Mouse (Mus musculus) kidney, postnatal 25 days (tissue): ENCODE results near the gene Asb1.

Source experiments
- DNase-seq, 2 experiments: peaks; one replicate each; pipeline ENCODE4 v3.0.0; 2021; ENCODE audit warnings: mixed read lengths in 2 of 2

Asb1 gene

DNA sequence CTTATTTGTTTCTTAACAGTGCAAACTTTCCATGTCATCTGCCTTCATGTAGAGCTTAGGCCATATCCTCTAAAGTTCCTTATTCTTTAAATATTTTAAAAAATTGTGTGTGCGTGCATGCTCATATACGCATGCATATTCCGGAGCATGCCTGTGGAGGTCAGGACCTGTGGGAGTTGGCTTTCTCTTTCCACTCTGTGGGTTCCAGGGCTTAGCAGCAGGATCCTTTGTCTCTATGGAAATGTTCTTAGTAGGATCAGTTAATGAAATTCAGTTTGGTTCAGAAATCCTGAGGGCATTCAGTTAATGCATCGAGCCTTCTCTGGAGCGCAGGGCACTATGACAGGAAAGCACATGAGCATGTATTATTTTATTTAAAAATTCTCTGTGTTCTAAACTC is 7.2 kb downstream of the Asb1 start:
- DNase-seq = no peak

DNA sequence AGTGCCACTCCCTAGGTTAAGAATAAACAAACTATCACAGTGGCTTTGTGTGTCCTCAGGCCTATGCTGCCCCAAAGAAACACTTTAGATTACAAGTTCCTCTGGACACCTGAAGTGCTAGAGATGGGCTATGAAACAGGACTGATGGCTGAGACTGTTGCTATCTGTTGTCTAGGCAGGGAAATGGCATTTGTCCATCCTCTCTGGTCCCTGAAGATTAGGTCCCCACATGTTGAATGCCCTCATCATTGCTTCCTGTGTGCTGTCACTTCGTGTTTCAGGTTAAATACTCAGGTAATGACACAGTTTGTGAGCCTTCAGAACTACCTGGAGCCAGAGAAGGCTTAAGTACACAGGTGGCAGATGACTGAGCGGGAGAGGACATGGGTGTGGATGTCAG is 8.7 kb downstream of the Asb1 start:
- DNase-seq = no peak

DNA sequence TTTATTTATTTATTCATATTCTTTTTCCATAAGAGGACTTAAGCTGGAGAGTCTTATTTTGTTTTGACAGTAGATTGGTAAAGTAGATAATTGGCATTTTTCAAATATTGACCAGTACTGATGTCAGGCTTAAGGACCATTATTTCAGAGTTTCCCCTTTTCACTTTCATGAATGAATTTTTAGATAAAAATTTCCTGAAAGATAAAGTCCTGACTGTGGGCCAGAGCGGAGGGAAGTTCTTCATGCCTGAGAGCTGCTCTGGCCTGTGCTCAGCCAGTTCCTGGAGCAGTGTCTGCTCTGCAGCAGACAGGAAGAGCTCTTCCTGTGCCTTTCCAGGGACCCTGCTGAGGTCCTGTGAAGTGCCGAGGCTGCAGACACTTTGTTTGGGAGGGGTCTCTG is 16.8 kb downstream of the Asb1 start:
- DNase-seq = no peak

DNA sequence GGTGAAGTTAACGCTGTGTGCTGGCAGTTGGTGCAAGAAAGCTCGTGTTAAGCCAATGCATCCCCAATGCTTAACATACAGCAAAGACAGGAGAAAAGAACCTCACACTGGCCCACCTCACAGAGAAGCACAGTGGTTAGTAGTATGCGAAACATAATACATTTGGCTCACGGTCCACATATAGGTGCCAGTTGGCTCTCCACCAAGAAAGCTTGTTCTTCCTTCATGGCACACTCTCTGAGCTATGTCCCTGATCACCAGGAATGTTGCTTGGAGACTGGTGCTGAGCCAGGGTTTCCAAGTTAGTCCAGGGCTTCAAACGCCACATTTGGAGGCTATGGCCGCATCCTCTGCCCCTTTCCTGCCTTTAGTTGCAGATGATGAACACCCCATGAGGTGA is 20.9 kb downstream of the Asb1 start:
- peak in 1 of 2 experiments; percentile 17 for DNase-seq

DNA sequence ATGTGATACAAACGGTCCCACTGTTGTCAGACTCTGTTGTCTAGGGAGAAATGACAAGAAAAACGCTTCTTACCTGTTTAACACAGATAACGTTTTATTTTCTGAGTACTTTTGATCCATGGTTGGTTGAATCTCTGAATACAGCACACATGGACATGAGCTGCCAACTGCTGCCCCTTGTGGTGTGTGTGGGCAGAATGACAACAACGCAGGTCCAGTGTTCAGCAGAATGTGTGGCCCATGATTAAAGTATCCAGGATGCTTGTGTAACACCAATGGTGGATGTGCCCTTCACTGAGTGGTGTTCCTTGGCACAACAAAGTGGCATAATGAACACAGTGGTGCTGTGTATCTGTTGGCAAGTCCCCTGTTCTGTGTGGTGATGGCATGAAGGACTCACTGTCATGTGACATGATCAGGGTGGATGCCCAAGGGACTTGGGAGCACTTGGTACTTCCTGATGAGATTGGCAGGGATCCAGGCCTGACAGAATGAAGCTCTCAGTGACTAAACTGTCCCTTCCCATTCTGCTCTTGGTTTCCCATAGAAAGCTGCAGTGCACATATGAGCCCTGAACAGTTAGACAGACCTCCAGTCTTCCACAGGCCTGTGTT is 22.7 kb downstream of the Asb1 start:
- peak in 1 of 2 experiments; percentile 38 for DNase-seq

DNA sequence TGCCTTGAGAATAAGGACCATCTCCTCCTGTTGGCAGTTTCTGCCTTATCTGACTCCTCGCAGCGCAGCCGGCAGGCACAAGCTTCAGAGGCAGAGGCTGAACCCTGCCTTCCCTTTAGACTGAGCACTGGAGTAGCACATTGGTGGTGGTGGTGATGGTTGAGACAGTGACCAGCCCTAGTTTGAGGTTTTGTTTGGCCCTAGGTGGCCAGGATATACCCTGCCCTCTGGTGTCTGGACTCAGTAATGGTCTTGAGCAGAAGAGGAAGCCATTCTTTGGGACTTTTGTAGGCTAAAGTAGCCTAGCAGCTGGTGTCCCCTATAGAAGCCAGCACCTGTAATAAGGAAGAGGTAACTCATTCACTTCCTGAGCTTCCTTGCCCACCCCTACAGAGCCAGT is 23.7 kb downstream of the Asb1 start:
- peak; percentile 11 to 25 for DNase-seq

DNA sequence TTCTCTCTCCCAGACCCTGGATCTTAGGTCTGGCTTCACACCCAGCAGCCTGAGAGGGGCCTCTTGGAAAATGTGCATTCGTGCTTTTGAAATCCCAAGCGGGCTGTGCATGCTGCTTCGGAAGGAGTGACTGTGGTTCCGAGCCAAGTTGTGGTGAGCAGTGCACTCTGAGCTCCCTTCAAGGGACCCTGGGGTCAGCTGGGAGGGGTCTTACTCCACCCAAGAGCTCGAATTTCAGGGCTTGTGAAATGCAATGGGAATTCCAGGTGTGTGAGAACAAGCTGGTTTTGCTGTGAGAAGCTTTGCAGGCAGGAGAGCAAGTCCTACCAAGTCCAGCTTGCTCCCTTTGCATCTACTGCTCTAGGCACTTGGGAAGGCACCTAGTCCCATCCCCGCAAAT is 24.3 kb downstream of the Asb1 start:
- DNase-seq = peak in 1 of 2 experiments; percentile 29

DNA sequence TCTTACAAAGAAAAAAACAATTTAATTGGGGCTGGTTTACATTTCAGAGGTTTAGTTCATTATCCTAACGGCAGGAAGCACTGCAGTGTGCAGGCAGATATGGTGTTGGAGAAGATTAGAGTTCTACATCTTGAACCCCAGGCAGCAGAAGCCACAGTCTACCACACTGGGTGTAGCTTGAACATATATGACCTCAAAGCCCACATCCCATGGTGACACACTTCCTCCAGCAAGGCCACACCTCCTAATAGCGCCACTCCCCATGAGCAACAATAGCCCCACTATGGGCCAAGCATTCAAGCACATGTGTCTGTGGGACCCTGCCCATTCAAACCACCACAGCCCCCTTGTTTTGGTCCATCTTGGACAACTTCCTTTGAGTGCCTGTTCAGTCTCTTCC is 26.9 kb downstream of the Asb1 start:
- peak in 1 of 2 experiments; percentile 7 for DNase-seq

DNA sequence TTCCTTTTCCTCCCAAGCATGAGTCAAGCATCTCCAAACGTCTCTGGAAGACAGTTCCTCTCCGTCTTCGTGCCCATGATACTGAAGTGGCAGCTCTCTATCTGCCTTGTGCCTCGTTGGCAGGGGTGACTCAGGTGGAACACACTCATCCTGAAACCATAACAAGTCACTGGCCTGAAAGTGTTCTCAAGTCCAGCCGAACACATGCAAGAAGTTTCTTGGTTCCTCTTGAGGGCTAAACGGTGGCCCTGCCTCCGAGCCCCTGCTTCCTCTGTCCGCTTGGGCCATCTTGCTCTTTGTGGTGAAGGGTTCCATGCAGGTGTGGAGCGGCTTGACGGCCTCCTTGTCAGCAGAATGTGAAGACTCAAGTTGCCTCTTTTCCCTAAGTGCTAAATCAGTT is 32.1 kb downstream of the Asb1 start:
- DNase-seq = no peak

DNA sequence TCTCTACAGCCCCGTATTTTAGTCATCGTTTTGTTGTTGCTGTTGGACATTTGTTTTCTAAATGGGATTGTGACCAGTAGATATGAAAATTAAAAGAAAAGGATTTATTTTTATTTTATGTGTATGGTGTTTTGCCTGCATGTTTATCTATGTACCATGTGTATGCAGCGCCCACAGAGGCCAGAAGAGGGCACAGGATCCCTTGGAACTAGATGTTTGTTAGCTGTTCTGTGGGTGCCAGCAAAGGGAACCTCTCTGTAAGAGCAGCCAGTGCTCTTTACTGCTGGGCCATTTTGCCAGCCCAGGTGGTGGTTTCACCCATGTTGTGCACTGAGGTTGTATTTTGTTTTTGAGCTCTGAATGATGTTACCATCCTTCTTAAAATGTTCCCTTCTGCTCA is 33.9 kb downstream of the Asb1 start:
- peak in 1 of 2 experiments; percentile 65 for DNase-seq

DNA sequence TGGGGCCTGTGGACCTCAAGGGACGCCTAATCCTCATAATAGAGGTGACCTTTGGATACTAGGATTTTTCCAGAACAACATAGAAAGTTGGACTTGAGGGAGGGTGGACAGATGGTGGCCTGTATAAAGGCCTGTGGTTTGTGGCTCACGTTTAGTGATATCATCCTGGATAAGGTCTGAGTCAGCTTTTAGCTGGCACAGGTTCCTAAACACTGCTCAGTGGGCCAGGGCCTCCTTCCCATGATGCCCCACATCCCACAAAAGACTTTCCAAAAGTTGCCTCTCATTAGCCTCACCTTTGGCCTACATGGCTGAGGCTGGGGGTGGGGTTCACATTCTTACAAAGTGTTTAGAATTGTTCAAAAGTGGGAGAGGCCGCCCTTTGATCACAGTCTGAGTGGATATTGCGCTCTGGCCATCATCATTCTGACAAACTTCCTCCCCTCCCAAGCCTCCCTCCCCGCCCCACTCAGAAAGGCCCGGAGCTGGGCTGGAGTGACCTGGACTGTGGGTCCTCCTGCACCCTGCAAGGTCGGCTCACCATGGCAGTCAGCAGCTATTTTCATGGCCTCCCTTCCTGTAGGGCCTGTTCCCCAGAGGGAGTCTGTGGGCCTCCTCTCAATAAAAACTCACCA is 37.7 kb downstream of the Asb1 start:
- DNase-seq = no peak

DNA sequence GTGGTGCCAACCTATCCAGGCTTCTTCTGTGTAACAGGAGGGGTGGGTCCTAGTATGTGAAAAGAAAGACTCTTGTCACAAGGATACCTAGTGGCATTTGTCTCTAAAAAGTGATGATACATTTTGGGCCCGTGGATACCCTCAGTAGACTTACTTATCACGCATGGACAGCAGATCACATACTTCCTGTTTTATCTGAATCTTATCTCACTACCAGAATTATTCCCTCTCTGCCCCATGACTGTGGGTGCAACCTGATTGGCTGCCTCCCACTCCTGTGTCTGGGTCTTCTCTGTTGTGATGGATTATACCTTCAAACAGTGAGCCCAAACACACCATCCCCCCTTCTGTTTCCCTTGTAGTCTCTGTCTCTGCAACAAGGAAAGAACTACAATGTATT is 40.2 kb downstream of the Asb1 start:
- DNase-seq = no peak

DNA sequence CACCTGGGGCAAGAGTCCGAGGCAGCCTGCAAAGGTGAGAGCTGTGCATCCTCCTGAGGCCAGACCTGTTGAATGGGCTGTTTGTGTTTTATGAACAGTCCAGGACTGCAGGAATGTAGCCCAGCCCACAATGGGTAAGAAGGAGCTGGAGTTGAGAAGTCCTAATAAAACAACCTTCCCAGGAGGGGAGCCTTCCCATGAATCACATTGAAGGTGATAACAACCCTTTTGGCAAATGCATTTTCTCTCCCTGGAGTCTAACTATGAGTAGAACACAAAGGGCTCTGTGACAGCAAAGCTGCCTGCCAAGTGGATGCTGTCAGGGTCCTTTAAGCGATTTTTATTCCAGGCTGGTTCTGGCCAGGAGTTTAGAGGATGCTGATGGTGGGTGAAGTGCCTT is 40.9 kb downstream of the Asb1 start:
- no peak for DNase-seq

DNA sequence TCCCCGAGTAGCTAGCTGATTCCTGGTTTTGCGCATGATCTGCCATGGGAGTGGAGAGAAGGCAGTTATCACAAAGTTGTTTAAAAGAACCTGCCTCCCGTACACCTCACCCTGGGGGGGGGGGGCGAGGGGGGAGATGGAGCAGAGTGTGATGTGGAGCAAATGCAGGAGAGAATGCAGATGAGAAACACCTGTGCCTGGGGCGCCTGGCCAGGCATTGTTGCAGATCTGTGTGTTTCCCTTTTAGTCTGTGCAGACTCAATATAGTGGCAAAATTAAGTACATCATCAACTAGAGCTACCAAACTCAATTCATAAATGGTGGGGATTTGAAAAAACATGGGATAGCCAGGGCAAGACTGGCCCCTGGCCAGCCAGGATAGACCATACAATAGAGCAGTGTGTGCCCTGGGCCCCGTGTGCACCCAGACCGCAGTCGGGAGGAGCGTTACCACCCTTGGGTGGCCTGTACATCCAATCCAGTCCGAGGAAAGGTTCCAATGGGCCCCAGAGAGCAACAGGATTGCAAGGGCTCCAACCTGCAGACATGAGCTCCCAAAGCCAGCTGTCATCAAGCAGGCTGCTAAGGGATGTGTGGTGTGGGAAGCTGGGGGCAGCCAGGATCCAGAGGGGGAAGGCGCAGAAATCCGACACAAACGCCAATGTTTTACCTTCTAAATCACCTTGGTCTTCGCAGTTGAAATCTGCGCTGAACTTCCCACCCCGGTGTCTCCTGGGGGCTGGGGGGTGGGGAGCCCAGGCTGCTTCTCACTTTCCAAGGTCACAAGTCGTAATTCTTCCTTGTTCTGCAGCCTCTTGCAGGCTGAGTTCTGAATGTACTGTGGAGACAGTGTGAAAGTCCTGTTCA is 44.9 kb downstream of the Asb1 start:
- no peak for DNase-seq

DNA sequence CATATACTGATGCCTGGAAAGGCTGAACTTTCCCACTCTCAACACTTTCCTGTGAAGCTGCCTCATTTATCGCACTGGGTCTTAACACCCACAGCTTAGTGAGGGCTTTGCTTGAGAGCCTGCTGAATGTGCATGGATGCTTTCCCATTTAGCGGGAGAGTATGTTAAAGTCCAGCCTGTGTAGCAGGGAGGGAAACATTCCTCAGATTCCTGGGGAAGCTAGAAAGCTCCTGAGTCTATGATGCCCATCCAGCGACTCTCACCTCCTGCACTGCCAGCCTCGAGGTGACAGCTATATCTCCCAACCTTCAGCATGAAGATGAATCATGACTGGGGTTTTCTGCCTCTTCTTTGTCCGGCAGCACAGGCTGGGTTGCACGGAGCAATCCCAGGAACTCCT is 49.4 kb downstream of the Asb1 start:
- DNase-seq = no peak

DNA sequence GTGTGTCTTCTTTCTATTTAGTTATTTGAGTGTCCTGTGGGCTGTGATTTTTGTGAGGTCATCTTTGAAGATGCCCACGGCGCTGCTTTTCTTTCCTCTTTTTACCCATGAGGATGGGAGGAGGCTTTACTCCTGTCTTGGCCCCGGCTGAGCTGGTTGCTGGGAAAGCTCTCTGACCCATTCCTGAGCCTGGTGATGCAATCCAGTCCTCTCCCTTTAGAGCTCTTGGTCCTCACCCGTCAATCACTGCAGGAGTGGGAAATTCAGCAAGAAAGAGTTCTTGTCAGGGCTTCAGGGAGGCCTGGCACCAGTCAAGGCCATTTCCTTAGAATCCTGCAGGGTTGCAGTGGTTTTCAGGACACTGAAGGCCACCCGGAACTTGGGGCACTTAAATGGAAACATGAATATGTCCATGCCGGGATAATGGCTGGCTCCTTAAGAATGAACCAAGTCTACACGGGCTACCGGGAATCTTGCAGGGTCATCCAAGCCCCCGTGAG is 55.2 kb downstream of the Asb1 start:
- no peak for DNase-seq

DNA sequence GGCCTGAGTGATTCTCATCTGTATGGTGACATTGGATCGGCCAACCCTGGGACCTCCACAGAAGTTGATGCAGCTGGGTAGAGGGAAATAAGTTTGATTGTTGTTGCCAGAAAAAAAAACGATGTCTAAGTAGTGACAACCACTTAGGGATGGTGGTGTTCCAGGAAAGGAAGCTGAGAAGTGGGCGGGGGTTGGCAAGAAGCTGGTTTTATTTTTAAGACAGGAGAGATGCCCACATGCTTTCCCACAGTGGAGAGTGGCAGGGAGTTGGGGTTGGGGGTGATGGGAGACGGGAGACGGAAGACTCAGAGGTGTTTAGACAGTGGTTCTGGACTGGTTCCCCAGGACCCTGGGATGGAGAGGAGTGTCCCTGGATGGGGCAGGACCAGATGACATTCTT is 57.3 kb downstream of the Asb1 start:
- no peak for DNase-seq

DNA sequence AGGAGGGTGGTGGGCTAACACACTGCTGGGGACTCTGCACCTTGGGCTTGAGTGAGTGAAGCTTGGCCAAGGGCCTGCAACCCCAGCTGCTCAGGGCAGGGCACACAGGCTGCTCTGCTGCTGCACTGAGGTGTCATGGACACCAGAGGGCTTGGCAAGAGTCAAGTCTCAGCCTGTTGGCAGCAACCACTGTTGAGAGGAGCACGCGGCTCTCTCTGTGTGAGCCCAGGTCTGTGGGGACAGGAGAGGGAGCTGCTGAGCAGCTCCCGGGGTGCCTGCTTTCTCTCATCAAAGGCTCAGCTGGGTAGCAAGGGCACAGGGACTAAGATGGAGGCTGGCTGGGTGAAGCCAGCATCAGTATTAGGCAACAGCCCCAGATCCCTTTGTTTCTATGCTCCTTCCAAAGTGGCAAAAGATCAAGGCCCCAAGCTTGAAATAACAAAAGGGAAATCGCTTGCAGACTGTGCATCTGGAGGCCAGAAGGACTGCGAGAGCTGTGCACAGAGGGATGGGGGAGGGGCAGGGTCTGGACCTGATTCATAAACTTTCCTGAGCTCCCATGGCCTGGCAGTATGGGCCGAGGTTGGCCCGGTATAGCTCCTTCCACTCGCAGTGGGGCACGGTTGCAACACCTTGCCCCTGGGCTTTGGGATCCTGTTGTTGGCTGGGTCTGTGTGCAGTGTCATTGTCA is 60.5 kb downstream of the Asb1 start:
- DNase-seq = peak; percentile 32 to 57

DNA sequence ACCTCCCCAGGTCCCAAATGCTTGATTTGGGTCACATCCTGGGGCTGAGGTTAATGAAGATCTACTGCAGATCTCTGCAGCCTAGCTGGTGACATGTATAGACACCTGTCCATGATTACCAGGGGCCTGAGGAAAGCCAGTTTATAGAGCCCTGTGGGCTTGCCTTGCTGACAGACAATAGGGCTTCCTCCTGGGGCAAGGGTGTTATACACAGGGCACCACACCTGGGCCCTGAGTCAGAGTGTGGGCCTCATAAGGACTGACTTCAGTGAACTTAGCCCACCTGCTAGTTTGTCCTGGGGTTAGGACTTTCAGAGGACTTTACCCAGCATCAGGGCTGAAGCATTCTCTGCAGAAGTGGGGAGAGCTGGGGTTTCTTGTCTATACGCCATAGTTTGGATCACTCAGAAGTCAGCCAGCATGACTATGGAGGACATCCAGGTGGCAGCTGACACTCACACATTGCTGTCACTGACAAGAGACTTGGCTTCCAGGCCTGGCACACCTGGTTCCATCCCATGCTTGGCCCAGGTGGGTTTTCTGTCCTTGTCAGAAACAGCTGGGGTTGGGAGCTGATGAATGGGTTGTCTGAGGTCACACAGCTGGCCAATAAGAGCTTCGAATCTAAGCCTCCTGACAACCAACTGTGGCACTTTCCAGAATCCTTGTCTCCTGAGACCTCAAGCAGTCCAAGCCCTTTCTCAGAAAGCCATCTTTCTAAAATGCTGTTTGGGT is 61.2 kb downstream of the Asb1 start:
- DNase-seq = no peak

DNA sequence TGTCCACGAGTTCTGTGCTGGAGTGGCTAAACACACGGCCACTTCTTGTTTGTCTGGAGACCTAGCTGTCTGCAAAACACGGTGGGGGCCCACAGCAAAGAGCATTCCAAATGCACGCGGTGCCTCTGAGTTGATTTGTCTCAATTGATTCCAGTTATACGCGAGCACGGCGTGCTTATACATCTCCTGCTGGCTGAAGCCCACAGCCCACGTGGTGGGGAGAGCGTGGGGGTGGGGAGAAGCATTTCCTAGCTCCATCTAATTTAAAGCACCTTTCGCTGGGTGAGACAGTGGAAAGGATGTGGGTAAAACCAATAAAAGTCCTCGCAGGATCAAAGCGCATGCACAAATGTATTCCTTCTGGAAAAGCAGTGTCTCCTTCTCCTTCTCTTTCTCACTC is 65.3 kb downstream of the Asb1 start:
- DNase-seq = no peak

DNA sequence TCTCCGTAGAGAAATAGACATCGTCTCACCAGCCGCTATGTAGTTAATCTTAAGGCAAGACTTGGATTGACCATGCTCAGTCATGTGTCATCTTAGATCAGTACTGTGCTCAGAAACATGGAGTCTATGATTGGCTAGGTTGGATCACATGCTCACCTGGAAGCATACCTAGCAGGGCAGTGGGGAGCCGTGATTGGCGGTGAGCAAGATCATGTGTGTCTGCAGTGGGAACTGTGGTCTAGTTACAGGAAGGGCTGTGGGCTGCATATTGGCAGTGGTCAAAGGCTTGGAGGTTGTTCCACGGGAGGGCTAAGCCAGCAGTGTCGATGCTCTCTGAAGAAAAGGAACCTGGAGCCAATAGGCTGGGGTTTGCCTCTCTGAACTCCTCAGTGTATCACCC is 66.4 kb downstream of the Asb1 start:
- no peak for DNase-seq

DNA sequence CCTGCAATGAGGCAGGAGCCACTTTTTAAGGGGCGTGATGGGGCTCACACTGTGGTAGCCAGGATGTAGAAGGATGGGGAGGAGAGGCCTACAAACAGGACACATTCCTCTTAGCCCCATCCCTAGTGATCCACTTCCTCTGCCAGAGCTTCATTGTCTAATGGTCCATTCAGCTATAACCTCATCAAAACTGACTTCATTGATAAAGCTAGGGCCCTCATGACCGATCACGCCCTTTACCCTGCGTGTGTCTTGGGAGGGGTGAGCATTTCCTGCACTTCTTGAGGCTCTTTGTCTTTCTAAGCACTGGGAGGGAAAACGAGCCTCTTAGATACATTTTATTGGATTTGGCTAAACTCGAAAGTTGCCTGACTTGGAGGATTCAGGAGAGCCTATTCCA is 66.8 kb downstream of the Asb1 start:
- no peak for DNase-seq
